In the genomic region with DNA sequence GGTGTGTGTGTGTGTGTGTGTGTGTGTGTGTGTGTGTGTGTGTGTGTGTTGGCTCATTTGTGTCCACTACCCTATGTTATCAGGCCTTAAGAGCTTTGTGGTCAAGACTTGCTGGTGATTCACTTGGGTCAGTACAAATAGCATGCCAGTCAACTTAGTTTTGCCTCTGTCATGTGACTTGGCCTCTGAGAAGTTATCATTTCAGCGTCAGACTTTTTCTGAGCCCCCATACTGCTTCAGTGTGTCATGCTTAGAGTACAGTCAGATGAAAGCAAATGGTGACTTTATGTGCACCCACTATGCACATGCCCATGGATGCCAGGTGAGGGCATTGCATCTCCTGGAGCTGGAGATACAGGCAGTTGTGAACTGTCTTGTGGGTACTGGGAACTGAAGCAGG, we compare ENCODE assay signal across 23 mouse cellular contexts. TPM values are rescaled to one million over a fixed set of nuclear protein-coding genes. Genes with fewer than 3 reads are reported as not detected.
A peak's percentile ranks its signal among the peaks of the same experiment; 100 is the strongest.
DNase-seq lines count a peak whose midpoint lies in the region; TF ChIP-seq lines count a peak whose summit lies in the region.
"Had no signal": no experiment of that assay in that cellular context is flagged by ENCODE, and none has a peak within 500 bp of the region (broad histone marks: within the 10 kb centered on the region; RNA-seq: fewer than 3 reads in every experiment).

No protein-coding gene starts in this region.

- no peak overlapping the region for H3K4me3 ChIP-seq in embryonic fibroblast, embryonic 13.5 days (ENCODE audit: insufficient read depth, low read length)
- H3K4me3 ChIP-seq: gastrocnemius, adult 2 months; heart, embryonic 12.5 days; heart, embryonic 15.5 days; hindbrain, embryonic 10.5 days; hindbrain, embryonic 13.5 days had no signal

- peak; percentile 8 for DNase-seq in thymus, postnatal 4 days
- DNase-seq in thymus, postnatal 25 days, result no peak
- DNase-seq in 416B (ENCODE audit: low read depth), result peak; percentile 48
- no peak for DNase-seq in layer of hippocampus, adult 18-20 months (ENCODE audit: low spot score in 2 of 2)
- DNase-seq in adipocyte (ENCODE audit: low spot score), result no peak
- DNase-seq in retina, embryonic 14.5 days (ENCODE audit: low spot score), result no peak
- DNase-seq: adrenal gland, postnatal 10 days; adrenal gland, postnatal 36 days; cerebellum, adult 18-20 months; cerebellum, adult 9-10 months; cerebellum, postnatal 14 days; forebrain, postnatal 0 days; gastrocnemius, adult 2 months; gastrocnemius, postnatal 14 days; heart, adult 18-20 months; heart, postnatal 10 days; heart, postnatal 36 days had no signal

- H3K27ac ChIP-seq in embryonic fibroblast, embryonic 13.5 days (ENCODE audit: insufficient read depth, low read length), result peak overlapping the region; percentile 14; the same call in 1 of the 2 replicates
- H3K27ac ChIP-seq: heart, embryonic 15.5 days; hindbrain, embryonic 10.5 days; hindbrain, embryonic 13.5 days had no signal

- H3K4me1 ChIP-seq in embryonic fibroblast, embryonic 13.5 days (ENCODE audit: control insufficient read depth, insufficient read depth, low read length), result peaks cover 60% of the 10 kb centered on the region

- no peak for TF ChIP-seq POLR2A in embryonic fibroblast, embryonic 13.5 days (IDR thresholded peaks at IDR 0.05; ENCODE audit: low read depth, low read length)

- TF ChIP-seq CTCF in embryonic fibroblast, embryonic 13.5 days (IDR thresholded peaks at IDR 0.05; ENCODE audit: borderline replicate concordance, insufficient read depth, low read length), result no peak

RNA-seq across cellular contexts. Expression of a gene that starts 38.5 kb away (rescaled TPM):
- 256 and 360 TPM in 2 replicates for polyA plus RNA-seq in embryonic fibroblast, embryonic 13.5 days (2011; ENCODE audit: insufficient read length, low read depth, missing spikeins)
- 1 to 10 TPM; 7.5 to 7.8 TPM for total RNA-seq in layer of hippocampus, adult 18-20 months (2021)
- polyA plus RNA-seq: G1E had no signal

Comparison
In these comparisons a context has a peak if more than half of its experiments do, and no peak if none do; other contexts are left out.
1. DNase-seq: peak in thymus, postnatal 4 days (single experiment) and 416B (single experiment); none in thymus, postnatal 25 days (single experiment), layer of hippocampus, adult 18-20 months (0 of 2), adipocyte (single experiment) and retina, embryonic 14.5 days (single experiment).